Mouse (Mus musculus) ES-Bruce4 (cell line): ENCODE results near the gene Tas2r144. TPM values are rescaled to one million over a fixed set of nuclear protein-coding genes. Genes with fewer than 3 reads are reported as not detected.

Experiments
- H3K27ac ChIP-seq: 2 replicates; pipeline ENCODE4 v1.5.1; 2012; ENCODE audit warnings: low read length, inconsistent platforms; ENCODE audit not compliant: insufficient read depth
- H3K27me3 ChIP-seq: 2 replicates; pipeline ENCODE4 v1.6.1; 2012; ENCODE audit warnings: mild to moderate bottlenecking, low read length, inconsistent platforms; ENCODE audit not compliant: control insufficient read depth, poor library complexity, insufficient read depth, severe bottlenecking
- H3K36me3 ChIP-seq: 2 replicates; pipeline ENCODE4 v1.6.1; 2012; ENCODE audit warnings: inconsistent platforms, mild to moderate bottlenecking, low read length, moderate library complexity; ENCODE audit not compliant: control insufficient read depth, poor library complexity, insufficient read depth, severe bottlenecking
- H3K4me1 ChIP-seq: one replicate; pipeline ENCODE4 v1.8.1; 2011; ENCODE audit warnings: low read length; ENCODE audit not compliant: control insufficient read depth, insufficient read depth
- H3K4me3 ChIP-seq: 2 replicates; pipeline ENCODE4 v1.5.1; 2011; ENCODE audit warnings: low read depth, mild to moderate bottlenecking, low read length
- H3K9ac ChIP-seq: 2 replicates; pipeline ENCODE4 v1.6.1; 2012; ENCODE audit warnings: low read depth, mild to moderate bottlenecking, inconsistent platforms; ENCODE audit not compliant: poor library complexity, severe bottlenecking
- H3K9me3 ChIP-seq: replicated peaks from 2 replicates; pipeline ENCODE4 v1.6.1; 2012; ENCODE audit warnings: mild to moderate bottlenecking, low read length, inconsistent platforms; ENCODE audit not compliant: control insufficient read depth, poor library complexity, insufficient read depth, severe bottlenecking
- CTCF ChIP-seq: IDR thresholded peaks from one replicate; pipeline ENCODE4 v1.8.1; 2011; ENCODE audit warnings: low read depth, low read length
- EP300 ChIP-seq: IDR thresholded peaks from 2 replicates; pipeline ENCODE4 v1.6.1; 2011; ENCODE audit warnings: low read depth, low read length; ENCODE audit not compliant: insufficient read depth
- POLR2A ChIP-seq: IDR thresholded peaks from one replicate; pipeline ENCODE4 v1.8.1; 2011; ENCODE audit warnings: low read length; ENCODE audit not compliant: insufficient read depth
- polyA plus RNA-seq: library from polyadenylated mRNA; stranded (reverse); fragments of >200 nt; gene quantifications from 2 replicates; pipeline ENCODE4 v1.2.4, GENCODE M21; 2011; ENCODE audit warnings: low read depth; ENCODE audit not compliant: missing spikeins, insufficient read depth, insufficient read length

Tas2r144 gene
- polyA plus RNA-seq, 1 experiment = not detected

GRCm38 (mm10) chr6:42257303-42257863 is 42.3 kb downstream of the Tas2r144 start:
- H3K9ac ChIP-seq = no peak overlapping the region
- no peaks in the 10 kb centered on the region for H3K9me3 ChIP-seq
- 0 out of 2 replicates have a peak, but pooled peaks have one; percentile 43 for TF ChIP-seq EP300
- TF ChIP-seq CTCF = peak; percentile 80
- TF ChIP-seq POLR2A = no peak
- H3K27me3 ChIP-seq = no peaks in the 10 kb centered on the region
- no peaks in the 10 kb centered on the region for H3K36me3 ChIP-seq
- no peak overlapping the region for H3K27ac ChIP-seq
- H3K4me1 ChIP-seq = peaks cover 6% of the 10 kb centered on the region
- H3K4me3 ChIP-seq = no peak overlapping the region

DNA sequence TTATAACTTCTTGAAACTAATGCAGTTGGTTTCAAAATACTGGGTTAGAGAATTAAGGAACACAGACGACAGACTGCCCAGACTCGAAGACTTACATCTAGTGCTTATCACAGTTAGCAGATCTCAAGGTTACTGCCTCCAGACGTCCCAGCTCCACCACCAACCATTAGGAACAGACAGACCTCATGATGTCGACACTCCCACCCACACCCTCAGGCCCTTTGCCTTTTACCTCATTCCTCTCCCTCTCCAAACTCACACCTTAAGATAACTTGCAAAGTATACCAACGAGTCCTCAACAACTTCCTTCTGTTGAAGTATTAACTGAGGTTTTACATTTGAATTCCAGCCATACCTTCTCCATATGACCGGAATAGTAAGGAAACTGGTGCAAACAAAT is 45.3 kb downstream of the Tas2r144 start:
- H3K27me3 ChIP-seq = no peaks in the 10 kb centered on the region
- peaks cover 6% of the 10 kb centered on the region for H3K4me1 ChIP-seq

GRCm38 (mm10) chr6:42261524-42262170 is 46.5 kb downstream of the Tas2r144 start, which contains the start of gene Tmem139:
Gene Tmem139, plus strand, starts transcription at chr6:42261970.
- TF ChIP-seq CTCF (no peak), POLR2A (no peak), EP300 (no peak)
- H3K9ac ChIP-seq = peak within 1 kb of the TSS; percentile 10
- 0 out of 2 replicates have a peak within 1 kb of the TSS, but pooled peaks have one; percentile 9 for H3K27ac ChIP-seq
- H3K4me1 ChIP-seq = peaks cover 3% of the 10 kb centered on the region
- no peaks in the 10 kb centered on the region for H3K27me3 ChIP-seq
- no peaks in the 10 kb centered on the region for H3K9me3 ChIP-seq
- H3K4me3 ChIP-seq = peak within 1 kb of the TSS; percentile 42
- H3K36me3 ChIP-seq = peaks cover 2% of the 10 kb centered on the region; the same call in 1 of the 2 replicates

More for the DNA sequence above, 45.3 kb downstream of the Tas2r144 start:
- no peak for TF ChIP-seq CTCF
- TF ChIP-seq POLR2A = no peak
- no peak for TF ChIP-seq EP300
- Histone ChIP-seq H3K27ac (no peak overlapping the region), H3K9ac (no peak overlapping the region), H3K4me3 (no peak overlapping the region), H3K9me3 (no peaks in the 10 kb centered on the region), H3K36me3 (no peaks in the 10 kb centered on the region)

DNA sequence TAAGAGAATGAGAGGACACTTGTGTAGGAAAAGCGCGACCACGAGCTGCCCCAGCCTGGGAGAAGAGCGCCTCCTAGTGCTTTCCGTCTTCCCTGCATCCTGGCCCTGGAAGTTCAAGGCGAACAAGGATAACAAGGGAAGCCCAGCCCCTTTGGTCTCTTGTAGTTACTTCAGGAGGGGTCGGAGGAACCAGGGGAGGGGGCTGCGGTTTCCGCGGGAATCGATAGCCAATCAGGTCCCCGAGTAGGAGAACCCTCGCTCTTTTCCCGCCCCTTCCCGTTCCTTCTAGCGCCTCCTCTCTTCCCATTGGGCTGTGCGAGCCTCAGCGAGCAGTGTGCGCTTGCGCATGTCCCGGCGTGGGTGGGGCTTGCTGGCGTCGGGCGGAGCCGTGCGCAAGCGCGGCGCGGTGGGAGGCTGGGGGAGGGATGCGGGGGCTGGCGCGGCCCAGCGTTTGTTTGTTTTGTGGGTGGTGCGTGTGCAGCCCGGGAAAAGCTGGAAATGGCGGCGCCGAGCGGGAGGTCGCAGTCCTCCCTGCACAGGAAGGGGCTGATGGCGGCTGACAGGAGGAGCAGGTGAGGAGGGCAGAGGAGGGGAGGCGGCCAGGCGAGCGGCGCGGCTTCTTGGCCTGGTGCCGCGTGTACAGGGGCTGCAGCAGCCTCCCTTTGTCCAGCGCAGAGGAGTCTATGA is 49.6 kb downstream of the Tas2r144 start, which contains the start of gene Casp2:
Casp2 (plus strand) TSS at position 360 of the 687 bp plus-strand sequence.
- peak within 1 kb of the TSS; percentile 79 for H3K9ac ChIP-seq
- H3K27ac ChIP-seq = 0 out of 2 replicates have a peak within 1 kb of the TSS, but pooled peaks have one; percentile 0
- peak; percentile 93 for TF ChIP-seq CTCF
- TF ChIP-seq EP300 = no peak
- no peak for TF ChIP-seq POLR2A
- peaks cover 30% of the 10 kb centered on the region for H3K36me3 ChIP-seq
- H3K9me3 ChIP-seq = no peaks in the 10 kb centered on the region
- peaks cover 3% of the 10 kb centered on the region for H3K4me1 ChIP-seq
- H3K27me3 ChIP-seq = no peaks in the 10 kb centered on the region
- H3K4me3 ChIP-seq = peak within 1 kb of the TSS; percentile 76

Other genes starting within 250 kb of the Tas2r144 start
- gene Sval3, start 247.2 kb upstream of the Tas2r144 start, polyA plus RNA-seq = not detected in 2 replicates
- not detected in 2 replicates for gene Sva, start 176.9 kb upstream of the Tas2r144 start, polyA plus RNA-seq
- gene Tas2r139, start 74.4 kb upstream of the Tas2r144 start, polyA plus RNA-seq = not detected in 2 replicates
- gene Gstk1, start 30.6 kb downstream of the Tas2r144 start, polyA plus RNA-seq = 14.8 and 15.0 TPM in 2 replicates
- gene Tmem139, start 46.6 kb downstream of the Tas2r144 start, polyA plus RNA-seq = 1.9 and 2.1 TPM in 2 replicates
- gene Casp2, start 49.7 kb downstream of the Tas2r144 start, polyA plus RNA-seq = 37.3 and 37.8 TPM in 2 replicates
- 4.5 and 7.0 TPM in 2 replicates for gene Clcn1, start 71.4 kb downstream of the Tas2r144 start, polyA plus RNA-seq
- gene Fam131b, start 109.3 kb downstream of the Tas2r144 start, polyA plus RNA-seq = 0.63 and 1.3 TPM in 2 replicates
- 42.6 and 52.2 TPM in 2 replicates for gene Zyx, start 134.3 kb downstream of the Tas2r144 start, polyA plus RNA-seq
- gene Epha1, start 157.9 kb downstream of the Tas2r144 start, polyA plus RNA-seq = 19.3 and 20.6 TPM in 2 replicates
- 1.5 TPM in 1 of 2 replicates, not detected in the other for gene Tas2r143, start 184.9 kb downstream of the Tas2r144 start, polyA plus RNA-seq
- not detected in 2 replicates for gene Tas2r135, start 190.1 kb downstream of the Tas2r144 start, polyA plus RNA-seq
- not detected in 2 replicates for gene Tas2r126, start 219.2 kb downstream of the Tas2r144 start, polyA plus RNA-seq
- gene Olfr458, start 249.9 kb downstream of the Tas2r144 start, polyA plus RNA-seq = not detected in 2 replicates